Comparison of ENCODE assay signal across 14 mouse cellular contexts in the genomic region with DNA sequence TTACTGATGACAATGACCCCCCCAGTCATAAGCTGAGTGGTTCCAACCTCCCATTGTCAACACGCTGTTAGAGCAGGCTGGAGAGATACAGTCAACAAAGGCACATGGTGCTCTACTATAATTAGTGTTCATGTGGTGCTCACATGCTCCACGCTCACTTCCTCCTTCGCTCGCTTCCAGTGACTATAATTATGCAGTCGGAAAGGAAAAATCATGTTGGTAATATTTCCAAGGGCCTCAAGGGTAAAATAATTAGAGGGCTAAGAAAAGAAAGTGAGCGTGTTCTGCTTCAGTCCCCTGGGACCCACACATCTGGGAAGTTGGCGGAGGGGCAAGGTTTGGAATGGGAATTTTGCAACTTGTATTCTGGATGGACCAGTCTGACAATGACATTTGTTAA. TPM values are rescaled to one million over a fixed set of nuclear protein-coding genes. Genes with fewer than 3 reads are reported as not detected.
DNase-seq lines count a peak whose midpoint lies in the region; ATAC-seq and TF ChIP-seq lines count a peak whose summit lies in the region.
"Had no signal": no experiment of that assay in that cellular context is flagged by ENCODE, and none has a peak within 500 bp of the region (broad histone marks: within the 10 kb centered on the region; RNA-seq: fewer than 3 reads in every experiment).

No protein-coding gene starts in this region.

- no peaks in the 10 kb centered on the region for H3K36me3 ChIP-seq in kidney, embryonic 16.5 days (ENCODE audit: insufficient read depth, low read length)
- H3K36me3 ChIP-seq: embryonic facial prominence, embryonic 12.5 days; neural tube, embryonic 13.5 days had no signal

- DNase-seq in kidney, adult 11 months = peak; percentile 12
- DNase-seq in gastrocnemius, postnatal 25 days = peak; percentile 61
- peak; percentile 25 for DNase-seq in kidney, postnatal 14 days
- no peak for DNase-seq in thymus, postnatal 25 days
- no peak for DNase-seq in right cerebral cortex, postnatal 36 days (ENCODE audit: low spot score in 2 of 2)
- DNase-seq: cerebellum, adult 9-10 months; lung, postnatal 10 days had no signal

- WGBS in kidney, embryonic 16.5 days = 67% methylated on average over 7 of the region's 7 CpGs

- no peak for TF ChIP-seq POLR2A in bone marrow macrophage, adult 2 months (IDR thresholded peaks at IDR 0.05; ENCODE audit: borderline replicate concordance, low read depth, low read length)

- H3K27ac ChIP-seq in kidney, embryonic 16.5 days (ENCODE audit: low read length) = no peak overlapping the region
- H3K27ac ChIP-seq in bone marrow macrophage, adult 2 months (ENCODE audit: insufficient read depth, low read depth, low read length) = peak overlapping the region; percentile 99
- H3K27ac ChIP-seq: embryonic facial prominence, embryonic 12.5 days; kidney, postnatal 0 days; neural tube, embryonic 13.5 days had no signal

- H3K27me3 ChIP-seq in kidney, embryonic 16.5 days (ENCODE audit: insufficient read depth, low read length) = no peaks in the 10 kb centered on the region
- H3K27me3 ChIP-seq: embryonic facial prominence, embryonic 12.5 days; neural tube, embryonic 13.5 days had no signal

- no peak overlapping the region for H3K4me2 ChIP-seq in kidney, embryonic 16.5 days (replicated peaks; ENCODE audit: low read depth, low read length)
- H3K4me2 ChIP-seq: embryonic facial prominence, embryonic 12.5 days; liver, embryonic 11.5 days; neural tube, embryonic 13.5 days had no signal

- no peaks in the 10 kb centered on the region for H3K4me1 ChIP-seq in kidney, embryonic 16.5 days (ENCODE audit: insufficient read depth, low read length)
- peaks cover 46% of the 10 kb centered on the region for H3K4me1 ChIP-seq in bone marrow macrophage, adult 2 months (ENCODE audit: control insufficient read depth, insufficient read depth, low read length)
- H3K4me1 ChIP-seq: embryonic facial prominence, embryonic 12.5 days had no signal

- no peaks in the 10 kb centered on the region for H3K9me3 ChIP-seq in kidney, embryonic 16.5 days (ENCODE audit: low read length)
- H3K9me3 ChIP-seq: embryonic facial prominence, embryonic 12.5 days; neural tube, embryonic 13.5 days had no signal

- TF ChIP-seq CTCF in bone marrow macrophage, adult 2 months (IDR thresholded peaks at IDR 0.05; ENCODE audit: low read depth, low read length) = no peak

- H3K9ac ChIP-seq in kidney, embryonic 16.5 days (replicated peaks; ENCODE audit: low read length) = no peak overlapping the region
- H3K9ac ChIP-seq: embryonic facial prominence, embryonic 12.5 days; neural tube, embryonic 13.5 days had no signal

- H3K4me3 ChIP-seq in kidney, embryonic 16.5 days (ENCODE audit: low read length) = no peak overlapping the region
- peak overlapping the region; percentile 53 for H3K4me3 ChIP-seq in bone marrow macrophage, adult 2 months (ENCODE audit: insufficient read depth, low read length)
- H3K4me3 ChIP-seq: embryonic facial prominence, embryonic 12.5 days; neural tube, embryonic 13.5 days had no signal

- ATAC-seq in kidney, embryonic 16.5 days (ENCODE audit: low FRiP score, low TSS enrichment) = no peak
- ATAC-seq: midbrain, embryonic 16.5 days had no signal

RNA-seq across cellular contexts. Expression of gene Fsip1, which starts 38.7 kb away (rescaled TPM):
- polyA plus RNA-seq in kidney, embryonic 16.5 days (2015; fragmentation: Nextera tagmentation; extraction: Ambion mirVana) = 0.70 and 0.94 TPM in 2 replicates
- polyA plus RNA-seq in bone marrow macrophage, adult 2 months (2012; ENCODE audit: insufficient read depth, insufficient read length, missing spikeins) = 0.58 and 1.1 TPM in 2 replicates
- total RNA-seq in gastrocnemius, postnatal 25 days (2021) = not detected

Comparison
In these comparisons a context has a peak if more than half of its experiments do, and no peak if none do; other contexts are left out.
1. DNase-seq: peak in kidney, adult 11 months (single experiment), gastrocnemius, postnatal 25 days (single experiment) and kidney, postnatal 14 days (single experiment); none in thymus, postnatal 25 days (single experiment) and right cerebral cortex, postnatal 36 days (0 of 2).